Comparison of ENCODE assay signal across 7 mouse cellular contexts in the genomic region with DNA sequence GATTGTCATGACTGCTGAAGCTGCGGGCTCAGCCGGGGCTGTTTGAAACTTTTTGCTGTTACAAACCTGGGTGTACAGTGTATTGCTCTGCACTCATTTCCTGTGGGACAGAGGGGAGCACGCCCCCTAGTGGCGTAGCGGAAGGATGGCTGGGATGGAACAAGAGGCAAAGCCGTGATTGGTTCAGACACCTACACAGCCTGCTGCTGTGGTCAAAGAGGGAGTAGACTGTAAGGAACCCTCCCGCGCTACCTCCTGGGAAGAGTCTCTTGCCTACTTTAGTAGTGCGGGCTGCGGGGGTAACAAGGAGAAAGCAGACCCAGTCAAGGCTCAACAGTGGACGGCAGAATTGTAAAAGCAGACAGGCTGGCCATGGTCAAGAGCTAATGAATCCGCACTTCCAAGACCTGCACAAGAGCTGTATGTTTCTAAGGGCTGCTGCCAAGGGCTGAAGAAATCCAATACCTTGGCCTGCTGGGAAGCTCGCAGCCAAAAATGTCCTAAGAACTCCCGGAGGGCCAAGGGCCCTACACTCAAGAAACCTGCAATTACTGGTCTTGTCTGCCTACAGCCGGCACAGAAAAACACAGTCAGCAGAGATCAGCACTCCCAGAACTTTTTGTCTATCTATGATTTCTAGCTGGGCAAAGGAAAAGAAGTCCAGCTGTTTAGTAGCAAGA. TPM values are rescaled to one million over a fixed set of nuclear protein-coding genes. Genes with fewer than 3 reads are reported as not detected.
DNase-seq lines count a peak whose midpoint lies in the region; ATAC-seq lines count a peak whose summit lies in the region.

No protein-coding gene starts in this region.

- peak; percentile 64 for ATAC-seq in intestine, embryonic 15.5 days
- ATAC-seq in midbrain, embryonic 11.5 days (ENCODE audit: low FRiP score), result peak; percentile 40

- peak overlapping the region; percentile 71 for H3K27ac ChIP-seq in intestine, embryonic 15.5 days
- H3K27ac ChIP-seq in midbrain, embryonic 11.5 days (ENCODE audit: low read depth, low read length), result no peak overlapping the region

- DNase-seq in adrenal gland, adult 2 months, result peak; percentile 84
- DNase-seq in embryo, embryonic 11 days, result peak; percentile 87
- DNase-seq in gastrocnemius, postnatal 36 days, result peak; percentile 58 to 69
- DNase-seq in left cerebral cortex, postnatal 4 days, result peak; percentile 72
- peak; percentile 94 for DNase-seq in midbrain, embryonic 11.5 days (ENCODE audit: low spot score, missing footprints)
- DNase-seq in skeletal muscle tissue, adult 2 months (ENCODE audit: low read depth, low spot score), result peak; percentile 86

- peaks cover 9% of the 10 kb centered on the region for H3K4me1 ChIP-seq in intestine, embryonic 15.5 days (replicated peaks)
- H3K4me1 ChIP-seq in midbrain, embryonic 11.5 days (ENCODE audit: control insufficient read depth, insufficient read depth, low read length), result peaks cover 9% of the 10 kb centered on the region

- H3K9me3 ChIP-seq in intestine, embryonic 15.5 days, result no peaks in the 10 kb centered on the region
- H3K9me3 ChIP-seq in midbrain, embryonic 11.5 days (ENCODE audit: control insufficient read depth, low read length), result no peaks in the 10 kb centered on the region

- peak overlapping the region; percentile 77 for H3K9ac ChIP-seq in intestine, embryonic 15.5 days
- peak overlapping the region; percentile 70; the same call in 1 of the 2 replicates for H3K9ac ChIP-seq in midbrain, embryonic 11.5 days (ENCODE audit: low read length)

- H3K4me3 ChIP-seq in intestine, embryonic 15.5 days (replicated peaks), result peak overlapping the region; percentile 84
- H3K4me3 ChIP-seq in midbrain, embryonic 11.5 days (ENCODE audit: low read depth, low read length), result peak overlapping the region; percentile 58

- intact Hi-C loops in gastrocnemius, postnatal 36 days (cut with DNase I), result no loop called here
- intact Hi-C loops in left cerebral cortex, postnatal 4 days (cut with DNase I), result no loop called here

- no peaks in the 10 kb centered on the region for H3K36me3 ChIP-seq in intestine, embryonic 15.5 days
- no peaks in the 10 kb centered on the region for H3K36me3 ChIP-seq in midbrain, embryonic 11.5 days (ENCODE audit: control insufficient read depth, insufficient read depth, low read length)

- H3K27me3 ChIP-seq in intestine, embryonic 15.5 days (replicated peaks), result no peaks in the 10 kb centered on the region
- H3K27me3 ChIP-seq in midbrain, embryonic 11.5 days (ENCODE audit: control insufficient read depth, insufficient read depth, low read length), result no peaks in the 10 kb centered on the region

- 4% methylated on average over 15 of the region's 15 CpGs for WGBS in intestine, embryonic 15.5 days
- 8% methylated on average over 15 of the region's 15 CpGs for WGBS in midbrain, embryonic 11.5 days

- H3K4me2 ChIP-seq in intestine, embryonic 15.5 days (replicated peaks), result peak overlapping the region; percentile 79
- peak overlapping the region; percentile 86 for H3K4me2 ChIP-seq in midbrain, embryonic 11.5 days

RNA-seq across cellular contexts. Expression of gene Eef2kmt, which starts 1.3 kb away (rescaled TPM):
- total RNA-seq in adrenal gland, adult 2 months (2021), result 10 to 100 TPM; 21.7 to 30.9 TPM
- polyA plus RNA-seq in adrenal gland, adult 2 months (2012; rRNA removed), result 72.7 and 79.6 TPM in 2 replicates
- 1 to 10 TPM; 6.3 to 6.8 TPM for total RNA-seq in gastrocnemius, postnatal 36 days (2021)
- 30.4 and 38.4 TPM in 2 replicates for polyA plus RNA-seq in intestine, embryonic 15.5 days (2015; fragmentation: Nextera tagmentation; extraction: Ambion mirVana)
- 1 to 10 TPM; 2.9 to 3.6 TPM for total RNA-seq in left cerebral cortex, postnatal 4 days (2021)
- polyA plus RNA-seq in midbrain, embryonic 11.5 days (2014; fragmentation: Nextera tagmentation; extraction: Ambion mirVana), result 13.2 and 15.0 TPM in 2 replicates

RNA-seq across cellular contexts. Expression of gene Alg1, which starts 21.1 kb away (rescaled TPM):
- 10 to 100 TPM; 32.5 to 36.2 TPM for total RNA-seq in adrenal gland, adult 2 months (2021)
- 89.1 and 91.3 TPM in 2 replicates for polyA plus RNA-seq in adrenal gland, adult 2 months (2012; rRNA removed)
- total RNA-seq in gastrocnemius, postnatal 36 days (2021), result 1 to 10 TPM; 8.6 to 9.8 TPM
- polyA plus RNA-seq in intestine, embryonic 15.5 days (2015; fragmentation: Nextera tagmentation; extraction: Ambion mirVana), result 29.1 and 37.5 TPM in 2 replicates
- 10 to 100 TPM; 29.9 to 30.8 TPM for total RNA-seq in left cerebral cortex, postnatal 4 days (2021)
- polyA plus RNA-seq in midbrain, embryonic 11.5 days (2014; fragmentation: Nextera tagmentation; extraction: Ambion mirVana), result 24.3 and 26.6 TPM in 2 replicates

RNA-seq across cellular contexts. Expression of gene AU021092, which starts 32.4 kb away (rescaled TPM):
- total RNA-seq in adrenal gland, adult 2 months (2021), result 10 to 100 TPM; 20.4 to 25.4 TPM
- polyA plus RNA-seq in adrenal gland, adult 2 months (2012; rRNA removed), result 24.0 and 26.0 TPM in 2 replicates
- 1 to 10 TPM; 3.7 to 4.5 TPM for total RNA-seq in gastrocnemius, postnatal 36 days (2021)
- polyA plus RNA-seq in intestine, embryonic 15.5 days (2015; fragmentation: Nextera tagmentation; extraction: Ambion mirVana), result 4.1 and 4.9 TPM in 2 replicates
- total RNA-seq in left cerebral cortex, postnatal 4 days (2021), result 10 to 100 TPM; 10.2 to 11.3 TPM
- polyA plus RNA-seq in midbrain, embryonic 11.5 days (2014; fragmentation: Nextera tagmentation; extraction: Ambion mirVana), result 5.4 and 5.8 TPM in 2 replicates

RNA-seq across cellular contexts. Expression of gene Nagpa, which starts 50.7 kb away (rescaled TPM):
- total RNA-seq in adrenal gland, adult 2 months (2021), result 10 to 100 TPM; 26.0 to 28.7 TPM
- 64.5 and 69.5 TPM in 2 replicates for polyA plus RNA-seq in adrenal gland, adult 2 months (2012; rRNA removed)
- total RNA-seq in gastrocnemius, postnatal 36 days (2021), result 1 to 10 TPM; 6.5 to 6.7 TPM
- polyA plus RNA-seq in intestine, embryonic 15.5 days (2015; fragmentation: Nextera tagmentation; extraction: Ambion mirVana), result 27.6 and 29.9 TPM in 2 replicates
- 1 to 10 TPM; 6.8 to 7.5 TPM for total RNA-seq in left cerebral cortex, postnatal 4 days (2021)
- polyA plus RNA-seq in midbrain, embryonic 11.5 days (2014; fragmentation: Nextera tagmentation; extraction: Ambion mirVana), result 10.7 and 10.8 TPM in 2 replicates
